Mouse (Mus musculus): ENCODE data around the gene Gm20431. TPM values are rescaled to one million over a fixed set of nuclear protein-coding genes. Genes with fewer than 3 reads are reported as not detected.

Gene Gm20431
- polyA plus RNA-seq, 1 experiment from 2014 or later: 11.5 TPM

DNA sequence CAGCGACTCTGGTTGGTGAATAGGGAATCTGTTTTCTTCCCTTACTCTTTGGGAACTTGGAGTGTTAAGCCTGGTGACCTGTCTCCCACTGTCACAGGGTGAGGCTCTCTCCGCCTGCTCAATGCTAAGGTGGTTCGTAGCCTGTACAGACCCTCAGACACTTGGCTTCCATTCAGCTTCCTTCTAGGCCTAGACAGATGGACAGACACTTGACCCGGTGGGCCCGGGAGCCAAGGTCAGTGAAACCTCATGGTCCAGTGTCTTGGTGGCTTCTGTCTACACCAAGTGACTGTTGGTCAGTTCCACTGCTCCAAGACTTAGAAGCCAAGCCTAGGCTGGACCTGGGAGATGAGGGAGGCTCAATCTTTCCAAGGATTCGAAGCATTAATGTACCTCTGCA lies 30.1 kb upstream of the Gm20431 start:
- Histone ChIP-seq H3K9me3 (ENCODE audit: control insufficient read depth, low read length) (no peaks in the 10 kb centered on the region), H3K27me3 (ENCODE audit: control insufficient read depth, insufficient read depth, low read length) (peaks cover 45% of the 10 kb centered on the region), H3K4me2 (ENCODE audit: low read length) (no peak overlapping the region), H3K9ac (replicated peaks; ENCODE audit: low read length) (no peak overlapping the region), H3K4me3 (replicated peaks; ENCODE audit: low read depth, low read length) (no peak overlapping the region), H3K4me1 (ENCODE audit: control insufficient read depth, insufficient read depth, low read length) (0 out of 2 replicates have a peak, but pooled peaks cover 4% of the 10 kb centered on the region), H3K36me3 (ENCODE audit: control insufficient read depth, insufficient read depth, low read length) (no peaks in the 10 kb centered on the region), H3K27ac (replicated peaks; ENCODE audit: low read depth, low read length) (no peak overlapping the region)
- 89% methylated on average over 6 of the region's 6 CpGs for WGBS
- DNase-seq: no peak
- ATAC-seq (ENCODE audit: low FRiP score, low TSS enrichment): no peak

DNA sequence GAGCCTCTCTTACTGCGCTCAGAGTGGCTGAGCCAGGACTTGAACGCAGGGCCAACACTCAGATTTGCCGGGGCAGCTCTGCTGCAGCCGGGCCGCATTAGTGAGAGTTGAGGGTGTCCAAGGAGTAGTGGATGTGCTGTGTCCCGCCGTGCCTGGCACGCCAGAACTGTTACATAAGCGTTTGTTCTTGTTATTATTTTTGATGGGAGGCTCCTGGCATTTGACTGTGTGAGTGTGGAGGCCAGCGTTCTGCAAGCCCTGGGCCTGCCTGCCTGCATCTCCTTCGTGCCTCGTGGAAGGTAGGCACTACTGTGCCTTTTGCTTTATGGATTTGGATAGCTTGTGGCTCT lies 29.6 kb upstream of the Gm20431 start:
- H3K36me3 ChIP-seq (ENCODE audit: control insufficient read depth, insufficient read depth, low read length): no peaks in the 10 kb centered on the region
- no peak for ATAC-seq (ENCODE audit: low FRiP score, low TSS enrichment)
- no peak overlapping the region for H3K9ac ChIP-seq (replicated peaks; ENCODE audit: low read length)
- 85% methylated on average over 12 of the region's 12 CpGs for WGBS
- no peak overlapping the region for H3K27ac ChIP-seq (replicated peaks; ENCODE audit: low read depth, low read length)
- 0 out of 2 replicates have a peak, but pooled peaks cover 4% of the 10 kb centered on the region for H3K4me1 ChIP-seq (ENCODE audit: control insufficient read depth, insufficient read depth, low read length)
- no peak overlapping the region for H3K4me3 ChIP-seq (replicated peaks; ENCODE audit: low read depth, low read length)
- no peak for DNase-seq
- peaks cover 48% of the 10 kb centered on the region for H3K27me3 ChIP-seq (ENCODE audit: control insufficient read depth, insufficient read depth, low read length)
- H3K9me3 ChIP-seq (ENCODE audit: control insufficient read depth, low read length): no peaks in the 10 kb centered on the region
- no peak overlapping the region for H3K4me2 ChIP-seq (ENCODE audit: low read length)

DNA sequence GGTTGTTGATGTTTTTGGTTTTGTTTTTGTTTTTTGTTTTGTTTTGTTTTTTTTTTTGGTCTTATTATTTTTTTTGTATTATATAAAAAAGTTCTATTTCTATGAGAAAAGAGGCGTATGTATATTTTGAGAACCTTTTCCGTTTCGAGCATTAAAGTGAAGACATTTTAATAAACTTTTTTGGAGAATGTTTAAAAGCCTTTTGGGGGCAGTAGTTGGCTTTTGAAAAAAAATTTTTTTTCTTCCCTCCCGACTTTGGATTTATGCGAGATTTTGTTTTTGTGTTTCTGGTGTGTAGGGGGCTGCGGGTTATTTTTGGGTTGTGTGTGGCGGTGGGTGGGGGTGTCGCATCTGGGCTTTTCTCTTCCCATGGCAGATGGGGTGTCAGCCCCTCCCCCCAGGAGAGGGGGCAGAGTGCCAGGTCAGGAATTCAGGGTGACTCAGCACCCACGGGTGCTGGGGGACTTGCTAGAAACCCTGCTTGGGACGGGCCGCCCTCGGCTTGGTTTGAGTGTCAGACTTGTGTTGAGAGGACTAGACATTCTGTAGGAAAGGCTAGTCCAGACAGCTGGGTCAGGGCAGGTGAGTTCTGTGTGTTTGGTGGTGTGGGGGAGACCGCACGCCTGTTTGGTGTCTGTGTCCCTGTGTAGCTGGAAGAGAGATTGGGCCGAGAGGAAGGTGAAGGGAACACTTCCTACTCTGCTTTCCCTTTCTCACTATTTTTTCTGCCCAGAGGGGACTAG lies 29.1 kb upstream of the Gm20431 start:
- Histone ChIP-seq H3K9ac (replicated peaks; ENCODE audit: low read length) (no peak overlapping the region), H3K4me2 (ENCODE audit: low read length) (peak overlapping the region; percentile 83), H3K9me3 (ENCODE audit: control insufficient read depth, low read length) (no peaks in the 10 kb centered on the region), H3K4me1 (ENCODE audit: control insufficient read depth, insufficient read depth, low read length) (0 out of 2 replicates have a peak, but pooled peaks cover 4% of the 10 kb centered on the region), H3K27ac (replicated peaks; ENCODE audit: low read depth, low read length) (no peak overlapping the region), H3K36me3 (ENCODE audit: control insufficient read depth, insufficient read depth, low read length) (no peaks in the 10 kb centered on the region), H3K27me3 (ENCODE audit: control insufficient read depth, insufficient read depth, low read length) (peaks cover 48% of the 10 kb centered on the region), H3K4me3 (replicated peaks; ENCODE audit: low read depth, low read length) (peak overlapping the region; percentile 54)
- ATAC-seq (ENCODE audit: low FRiP score, low TSS enrichment) (no peak), DNase-seq (no peak)
- WGBS: 67% methylated on average over 15 of the region's 15 CpGs

DNA sequence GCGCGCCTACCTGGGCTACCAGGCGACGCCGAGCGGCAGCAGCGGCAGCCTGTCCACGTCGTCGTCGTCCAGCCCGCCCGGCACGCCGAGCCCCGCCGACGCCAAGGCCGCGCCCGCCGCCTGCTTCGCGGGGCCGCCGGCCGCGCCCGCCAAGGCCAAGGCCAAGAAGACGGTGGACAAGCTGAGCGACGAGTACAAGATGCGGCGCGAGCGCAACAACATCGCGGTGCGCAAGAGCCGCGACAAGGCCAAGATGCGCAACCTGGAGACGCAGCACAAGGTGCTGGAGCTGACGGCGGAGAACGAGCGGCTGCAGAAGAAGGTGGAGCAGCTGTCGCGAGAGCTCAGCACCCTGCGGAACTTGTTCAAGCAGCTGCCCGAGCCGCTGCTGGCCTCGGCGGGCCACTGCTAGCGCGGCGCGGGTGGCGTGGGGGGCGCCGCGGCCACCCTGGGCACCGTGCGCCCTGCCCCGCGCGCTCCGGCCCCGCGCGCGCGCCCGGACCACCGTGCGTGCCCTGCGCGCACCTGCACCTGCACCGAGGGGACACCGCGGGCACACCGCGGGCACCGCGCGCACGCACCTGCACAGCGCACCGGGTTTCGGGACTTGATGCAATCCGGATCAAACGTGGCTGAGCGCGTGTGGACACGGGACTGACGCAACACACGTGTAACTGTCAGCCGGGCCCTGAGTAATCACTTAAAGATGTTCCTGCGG lies 28.4 kb upstream of the Gm20431 start, which contains the start of gene Tmem189:
Gene Tmem189 (minus strand): TSS at position 322 of the 718 bp plus-strand sequence.
- Histone ChIP-seq H3K36me3 (ENCODE audit: control insufficient read depth, insufficient read depth, low read length) (no peaks in the 10 kb centered on the region), H3K27ac (replicated peaks; ENCODE audit: low read depth, low read length) (no peak within 1 kb of the TSS), H3K27me3 (ENCODE audit: control insufficient read depth, insufficient read depth, low read length) (peaks cover 48% of the 10 kb centered on the region), H3K9me3 (ENCODE audit: control insufficient read depth, low read length) (no peaks in the 10 kb centered on the region), H3K4me1 (ENCODE audit: control insufficient read depth, insufficient read depth, low read length) (0 out of 2 replicates have a peak, but pooled peaks cover 4% of the 10 kb centered on the region), H3K4me2 (ENCODE audit: low read length) (peak within 1 kb of the TSS; percentile 83), H3K9ac (replicated peaks; ENCODE audit: low read length) (peak within 1 kb of the TSS; percentile 48), H3K4me3 (replicated peaks; ENCODE audit: low read depth, low read length) (peak within 1 kb of the TSS; percentile 54)
- DNase-seq (peak; percentile 66), ATAC-seq (ENCODE audit: low FRiP score, low TSS enrichment) (no peak)
- WGBS: under 1% methylated on average over 96 of the region's 99 CpGs

DNA sequence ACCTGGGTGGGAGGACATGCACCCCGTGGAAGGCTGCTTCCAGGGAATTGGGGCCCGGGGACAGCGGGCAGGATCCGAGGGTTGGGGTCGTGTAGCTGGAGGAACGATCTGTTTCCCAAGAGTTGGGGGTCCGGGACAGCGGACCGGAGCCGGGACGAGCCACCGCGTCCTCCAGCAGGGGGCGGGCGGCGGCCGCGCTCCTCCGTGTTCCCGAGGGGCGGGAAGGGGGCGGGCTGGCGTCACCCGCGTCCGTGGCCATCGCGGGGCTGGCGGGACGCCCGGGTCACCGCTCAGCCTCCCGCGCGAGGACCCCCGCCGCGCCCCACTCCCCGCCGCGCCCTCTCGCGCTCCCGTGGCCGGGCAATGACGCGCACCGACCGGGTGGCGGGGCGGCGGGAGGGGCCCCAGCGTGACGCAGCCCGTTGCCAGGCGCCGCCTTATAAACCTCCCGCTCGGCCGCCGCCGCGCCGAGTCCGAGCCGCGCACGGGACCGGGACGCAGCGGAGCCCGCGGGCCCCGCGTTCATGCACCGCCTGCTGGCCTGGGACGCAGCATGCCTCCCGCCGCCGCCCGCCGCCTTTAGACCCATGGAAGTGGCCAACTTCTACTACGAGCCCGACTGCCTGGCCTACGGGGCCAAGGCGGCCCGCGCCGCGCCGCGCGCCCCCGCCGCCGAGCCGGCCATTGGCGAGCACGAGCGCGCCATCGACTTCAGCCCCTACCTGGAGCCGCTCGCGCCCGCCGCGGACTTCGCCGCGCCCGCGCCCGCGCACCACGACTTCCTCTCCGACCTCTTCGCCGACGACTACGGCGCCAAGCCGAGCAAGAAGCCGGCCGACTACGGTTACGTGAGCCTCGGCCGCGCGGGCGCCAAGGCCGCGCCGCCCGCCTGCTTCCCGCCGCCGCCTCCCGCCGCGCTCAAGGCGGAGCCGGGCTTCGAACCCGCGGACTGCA lies 27.5 kb upstream of the Gm20431 start, which contains the start of gene Cebpb:
Gene Cebpb (plus strand): TSS at position 418 of the 954 bp plus-strand sequence.
- no peak within 1 kb of the TSS for H3K27ac ChIP-seq (replicated peaks; ENCODE audit: low read depth, low read length)
- peak within 1 kb of the TSS; percentile 83 for H3K4me2 ChIP-seq (ENCODE audit: low read length)
- WGBS: under 1% methylated on average over 119 of the region's 147 CpGs
- no peaks in the 10 kb centered on the region for H3K36me3 ChIP-seq (ENCODE audit: control insufficient read depth, insufficient read depth, low read length)
- H3K4me1 ChIP-seq (ENCODE audit: control insufficient read depth, insufficient read depth, low read length): 0 out of 2 replicates have a peak, but pooled peaks cover 4% of the 10 kb centered on the region
- H3K9ac ChIP-seq (replicated peaks; ENCODE audit: low read length): peak within 1 kb of the TSS; percentile 48
- DNase-seq: peak; percentile 78
- H3K4me3 ChIP-seq (replicated peaks; ENCODE audit: low read depth, low read length): peak within 1 kb of the TSS; percentile 54
- H3K9me3 ChIP-seq (ENCODE audit: control insufficient read depth, low read length): no peaks in the 10 kb centered on the region
- peaks cover 48% of the 10 kb centered on the region for H3K27me3 ChIP-seq (ENCODE audit: control insufficient read depth, insufficient read depth, low read length)
- peak; percentile 34; the same call in 1 of the 2 replicates for ATAC-seq (ENCODE audit: low FRiP score, low TSS enrichment)

DNA sequence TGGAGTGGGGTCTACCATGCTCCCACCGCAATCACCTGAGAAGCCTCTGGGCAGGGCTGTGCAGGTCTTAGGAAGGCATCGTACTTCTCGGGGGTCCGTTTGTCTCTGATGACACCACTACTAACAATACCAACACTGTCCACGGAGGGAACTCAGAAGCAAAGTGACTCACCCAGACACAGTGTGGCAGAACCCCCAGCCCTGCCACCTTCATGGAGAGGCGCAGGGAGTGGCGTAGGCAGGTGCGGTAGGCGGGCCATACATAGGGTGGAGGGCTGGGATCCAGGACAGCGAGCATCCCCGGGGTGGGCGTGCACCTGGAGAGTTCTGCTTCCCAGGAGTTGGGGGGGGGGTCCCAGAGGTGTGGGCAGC lies 26.8 kb upstream of the Gm20431 start:
- ATAC-seq (ENCODE audit: low FRiP score, low TSS enrichment) (peak; percentile 22; the same call in 1 of the 2 replicates), DNase-seq (no peak)
- no peaks in the 10 kb centered on the region for H3K9me3 ChIP-seq (ENCODE audit: control insufficient read depth, low read length)
- peaks cover 48% of the 10 kb centered on the region for H3K27me3 ChIP-seq (ENCODE audit: control insufficient read depth, insufficient read depth, low read length)
- 26% methylated on average over 12 of the region's 12 CpGs for WGBS
- H3K9ac ChIP-seq (replicated peaks; ENCODE audit: low read length): peak overlapping the region; percentile 48; the same call in 1 of the 2 replicates
- no peak overlapping the region for H3K27ac ChIP-seq (replicated peaks; ENCODE audit: low read depth, low read length)
- 0 out of 2 replicates have a peak, but pooled peaks cover 4% of the 10 kb centered on the region for H3K4me1 ChIP-seq (ENCODE audit: control insufficient read depth, insufficient read depth, low read length)
- peak overlapping the region; percentile 83 for H3K4me2 ChIP-seq (ENCODE audit: low read length)
- H3K36me3 ChIP-seq (ENCODE audit: control insufficient read depth, insufficient read depth, low read length): no peaks in the 10 kb centered on the region
- H3K4me3 ChIP-seq (replicated peaks; ENCODE audit: low read depth, low read length): peak overlapping the region; percentile 54

DNA sequence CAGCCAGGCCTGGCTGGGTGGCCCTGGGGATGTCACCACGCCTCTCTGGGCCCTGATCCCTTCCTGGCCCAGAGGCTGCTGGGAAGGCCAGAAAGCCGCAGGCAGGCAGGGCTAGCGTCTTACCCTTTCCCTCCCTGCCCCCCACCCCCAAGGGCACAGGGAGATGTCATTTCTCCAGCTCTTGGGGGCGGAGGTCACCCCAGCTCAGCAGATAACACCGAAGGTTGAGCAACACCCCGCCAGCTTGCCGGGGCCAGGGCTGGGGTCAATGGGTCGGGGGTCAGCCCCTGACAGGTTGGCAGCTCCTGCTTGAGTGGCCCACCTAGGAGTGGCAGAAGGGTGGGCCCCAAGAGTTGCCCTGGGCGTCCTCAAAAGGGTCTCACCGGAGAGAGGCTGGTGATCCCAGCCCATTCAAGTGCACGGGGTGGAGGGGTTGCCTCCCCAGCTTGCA lies 26.4 kb upstream of the Gm20431 start:
- Histone ChIP-seq H3K4me1 (ENCODE audit: control insufficient read depth, insufficient read depth, low read length) (0 out of 2 replicates have a peak, but pooled peaks cover 4% of the 10 kb centered on the region), H3K9ac (replicated peaks; ENCODE audit: low read length) (no peak overlapping the region), H3K4me2 (ENCODE audit: low read length) (no peak overlapping the region), H3K36me3 (ENCODE audit: control insufficient read depth, insufficient read depth, low read length) (no peaks in the 10 kb centered on the region), H3K4me3 (replicated peaks; ENCODE audit: low read depth, low read length) (no peak overlapping the region), H3K27ac (replicated peaks; ENCODE audit: low read depth, low read length) (no peak overlapping the region), H3K9me3 (ENCODE audit: control insufficient read depth, low read length) (no peaks in the 10 kb centered on the region), H3K27me3 (ENCODE audit: control insufficient read depth, insufficient read depth, low read length) (peaks cover 48% of the 10 kb centered on the region)
- ATAC-seq (ENCODE audit: low FRiP score, low TSS enrichment): no peak
- DNase-seq: no peak
- WGBS: 56% methylated on average over 11 of the region's 11 CpGs

DNA sequence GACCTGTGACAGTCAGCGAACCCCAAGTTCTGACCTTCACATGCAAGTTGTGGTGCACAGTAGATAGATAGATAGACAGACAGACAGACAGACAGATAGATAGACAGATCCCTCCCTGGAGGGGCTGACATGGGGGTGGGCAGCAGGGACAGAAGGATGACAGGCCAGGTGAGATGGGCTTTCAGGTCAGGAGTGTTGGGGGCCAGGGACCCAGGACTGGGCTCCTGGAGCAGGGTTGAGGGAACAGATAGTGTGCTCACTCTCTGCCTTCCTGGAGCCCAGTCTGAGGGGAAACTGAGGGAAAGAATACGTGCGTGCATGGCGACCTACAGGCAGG lies 25.9 kb upstream of the Gm20431 start:
- no peak for ATAC-seq (ENCODE audit: low FRiP score, low TSS enrichment)

More for the DNA sequence above, 25.9 kb upstream of the Gm20431 start:
- Histone ChIP-seq H3K9ac (replicated peaks; ENCODE audit: low read length) (no peak overlapping the region), H3K36me3 (ENCODE audit: control insufficient read depth, insufficient read depth, low read length) (no peaks in the 10 kb centered on the region), H3K4me3 (replicated peaks; ENCODE audit: low read depth, low read length) (no peak overlapping the region), H3K27me3 (ENCODE audit: control insufficient read depth, insufficient read depth, low read length) (peaks cover 47% of the 10 kb centered on the region), H3K9me3 (ENCODE audit: control insufficient read depth, low read length) (no peaks in the 10 kb centered on the region), H3K4me1 (ENCODE audit: control insufficient read depth, insufficient read depth, low read length) (0 out of 2 replicates have a peak, but pooled peaks cover 4% of the 10 kb centered on the region), H3K4me2 (ENCODE audit: low read length) (no peak overlapping the region), H3K27ac (replicated peaks; ENCODE audit: low read depth, low read length) (no peak overlapping the region)
- DNase-seq: no peak
- WGBS: 76% methylated on average over 4 of the region's 4 CpGs
